Comparison of ENCODE assay signal across 32 mouse cellular contexts in genomic region chr9:114679944-114680343, GRCm38 (mm10). TPM values are rescaled to one million over a fixed set of nuclear protein-coding genes. Genes with fewer than 3 reads are reported as not detected.
DNase-seq lines count a peak whose midpoint lies in the region; ATAC-seq and TF ChIP-seq lines count a peak whose summit lies in the region.
"Had no signal": no experiment of that assay in that cellular context is flagged by ENCODE, and none has a peak within 500 bp of the region (broad histone marks: within the 10 kb centered on the region; RNA-seq: fewer than 3 reads in every experiment).

No protein-coding gene starts in this region.

- ATAC-seq in cerebellum, adult (ENCODE audit: insufficient number of reproducible peaks, low FRiP score, low TSS enrichment), result peak; percentile 92
- ATAC-seq in megakaryocyte, adult 5-6 weeks (ENCODE audit: poor library complexity, severe bottlenecking), result 0 out of 2 replicates have a peak, but pooled peaks have one; percentile 30
- ATAC-seq: activated CD4-positive, CD25-positive, alpha-beta regulatory T cell, adult 4 months; forebrain, embryonic 16.5 days; inflammation-experienced regulatory T-cells, adult 6 months; midbrain, embryonic 16.5 days had no signal

- 3% methylated on average over 5 of the region's 5 CpGs for WGBS in cerebellum, adult 2 months

- H3K4me1 ChIP-seq in cerebellum, adult 2 months (ENCODE audit: control insufficient read depth, insufficient read depth, low read length), result peaks cover 13% of the 10 kb centered on the region
- H3K4me1 ChIP-seq: heart, embryonic 13.5 days; hindbrain, embryonic 10.5 days; hindbrain, embryonic 15.5 days; neural tube, embryonic 12.5 days; stomach, embryonic 15.5 days had no signal

- H3K27me3 ChIP-seq in cerebellum, adult 2 months (ENCODE audit: control insufficient read depth, insufficient read depth, low read length), result no peaks in the 10 kb centered on the region
- H3K27me3 ChIP-seq: CH12.LX; heart, embryonic 13.5 days; hindbrain, embryonic 15.5 days; neural tube, embryonic 12.5 days; stomach, embryonic 15.5 days had no signal

- no peak for DNase-seq in cerebellum, postnatal 4 days (ENCODE audit: low spot score in 2 of 2)
- peak; percentile 78 to 88 for DNase-seq in cerebellum, adult 2 months
- peak; percentile 83 to 90 for DNase-seq in cerebellum, postnatal 14 days
- no peak for DNase-seq in embryo, embryonic 9.5 days (ENCODE audit: extremely low spot score)
- no peak for DNase-seq in ovary, postnatal 36 days (ENCODE audit: low spot score)
- no peak for DNase-seq in heart, postnatal 14 days
- DNase-seq: adrenal gland, adult 2 months; adrenal gland, postnatal 36 days; heart, postnatal 10 days; kidney, adult 18-20 months; kidney, postnatal 36 days; lung, adult 2 months; lung, postnatal 10 days; retina, postnatal 1 day; right cerebral cortex, postnatal 14 days; thymus, postnatal 14 days had no signal

- no peak for TF ChIP-seq CTCF in cerebellum, adult 2 months (IDR thresholded peaks at IDR 0.05; ENCODE audit: borderline replicate concordance, insufficient read depth, low read depth, low read length)

- TF ChIP-seq POLR2A in cerebellum, adult 2 months (IDR thresholded peaks at IDR 0.05; ENCODE audit: borderline replicate concordance, insufficient read depth, low read length), result peak; percentile 42; the same call in 1 of the 2 replicates

- H3K27ac ChIP-seq in cerebellum, adult 2 months (ENCODE audit: insufficient read depth, low read length), result peak overlapping the region; percentile 91
- H3K27ac ChIP-seq: heart, embryonic 13.5 days; hindbrain, embryonic 10.5 days; hindbrain, embryonic 15.5 days; layer of hippocampus, adult 2 months; left cerebral cortex, adult 2 months; liver, embryonic 14.5 days; neural tube, embryonic 12.5 days; stomach, embryonic 15.5 days had no signal

- intact Hi-C loops in heart, postnatal 14 days (cut with DNase I), result no loop called here

- H3K4me3 ChIP-seq in cerebellum, adult 2 months (replicated peaks; ENCODE audit: insufficient read depth, low read depth, low read length), result no peak overlapping the region
- H3K4me3 ChIP-seq: erythroblast, embryonic 14.5 days; heart, embryonic 13.5 days; hindbrain, embryonic 10.5 days; hindbrain, embryonic 15.5 days; layer of hippocampus, adult 2 months; left cerebral cortex, adult 2 months; neural tube, embryonic 12.5 days; stomach, embryonic 15.5 days had no signal

RNA-seq across cellular contexts. Expression of gene Dync1li1, which starts 8.6 kb away (rescaled TPM):
- 64.9 and 67.0 TPM in 2 replicates for polyA plus RNA-seq in cerebellum, adult 2 months (2012; rRNA removed)
- total RNA-seq in megakaryocyte, adult 5-6 weeks (2015), result 35.5 and 39.5 TPM in 2 replicates
- 59.1 and 60.7 TPM in 2 replicates for total RNA-seq in megakaryocyte, adult 5-6 weeks (2017)
- 10 to 100 TPM; 76.2 to 78.2 TPM for total RNA-seq in heart, postnatal 14 days (2021)

RNA-seq across cellular contexts. Expression of gene Cnot10, which starts 40.0 kb away (rescaled TPM):
- 69.7 and 70.9 TPM in 2 replicates for polyA plus RNA-seq in cerebellum, adult 2 months (2012; rRNA removed)
- 14.3 and 14.7 TPM in 2 replicates for total RNA-seq in megakaryocyte, adult 5-6 weeks (2015)
- total RNA-seq in megakaryocyte, adult 5-6 weeks (2017), result 26.8 and 33.3 TPM in 2 replicates
- total RNA-seq in heart, postnatal 14 days (2021), result 10 to 100 TPM; 22.5 to 25.5 TPM

RNA-seq across cellular contexts. Expression of gene Cmtm6, which starts 51.0 kb away (rescaled TPM):
- 14.6 and 15.2 TPM in 2 replicates for polyA plus RNA-seq in cerebellum, adult 2 months (2012; rRNA removed)
- 79.5 and 98.1 TPM in 2 replicates for total RNA-seq in megakaryocyte, adult 5-6 weeks (2015)
- total RNA-seq in megakaryocyte, adult 5-6 weeks (2017), result 120 and 124 TPM in 2 replicates
- 10 to 100 TPM; 28.4 to 30.4 TPM for total RNA-seq in heart, postnatal 14 days (2021)

Comparison
In these comparisons a context has a peak if more than half of its experiments do, and no peak if none do; other contexts are left out.
1. DNase-seq: peak in cerebellum, adult 2 months (2 of 2) and cerebellum, postnatal 14 days (2 of 2); none in cerebellum, postnatal 4 days (0 of 2), embryo, embryonic 9.5 days (single experiment), ovary, postnatal 36 days (single experiment) and heart, postnatal 14 days (0 of 2).